Mouse (Mus musculus) cerebellum, postnatal 25 days (tissue): ENCODE data around the gene Tspan14.

ENCODE experiments used
- DNase-seq, 2 experiments: peaks; one replicate each; pipeline ENCODE4 v3.0.0; 2021; ENCODE audit warnings: mixed read lengths in 2 of 2

The Tspan14 gene

DNA sequence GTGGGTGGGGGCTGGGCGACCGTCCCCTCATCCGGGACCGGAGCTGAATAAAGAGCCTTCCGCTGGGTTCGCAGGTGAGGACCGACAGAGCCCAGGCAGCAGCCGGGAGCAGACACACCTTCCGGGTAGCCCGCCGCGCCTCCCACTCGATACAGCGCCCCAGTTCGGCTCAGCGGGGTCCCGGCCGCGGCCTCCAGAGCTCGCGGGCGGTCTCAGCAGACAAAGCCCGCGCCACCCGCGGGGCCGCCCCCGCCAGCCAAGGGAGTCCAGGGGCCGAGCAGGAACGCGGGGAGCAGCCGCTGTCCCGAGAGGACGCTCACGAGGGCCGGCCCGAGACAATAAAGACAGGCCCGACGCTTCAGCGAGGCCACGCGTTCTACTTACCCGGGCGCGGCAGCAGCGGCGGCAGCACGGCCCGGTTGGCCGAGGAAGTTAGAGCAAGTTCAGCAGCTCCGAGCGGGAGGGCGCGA lies at the start of gene Tspan14:
Gene Tspan14 (minus strand): TSS at position 416 of the 470 bp plus-strand sequence.
- no peak for DNase-seq

DNA sequence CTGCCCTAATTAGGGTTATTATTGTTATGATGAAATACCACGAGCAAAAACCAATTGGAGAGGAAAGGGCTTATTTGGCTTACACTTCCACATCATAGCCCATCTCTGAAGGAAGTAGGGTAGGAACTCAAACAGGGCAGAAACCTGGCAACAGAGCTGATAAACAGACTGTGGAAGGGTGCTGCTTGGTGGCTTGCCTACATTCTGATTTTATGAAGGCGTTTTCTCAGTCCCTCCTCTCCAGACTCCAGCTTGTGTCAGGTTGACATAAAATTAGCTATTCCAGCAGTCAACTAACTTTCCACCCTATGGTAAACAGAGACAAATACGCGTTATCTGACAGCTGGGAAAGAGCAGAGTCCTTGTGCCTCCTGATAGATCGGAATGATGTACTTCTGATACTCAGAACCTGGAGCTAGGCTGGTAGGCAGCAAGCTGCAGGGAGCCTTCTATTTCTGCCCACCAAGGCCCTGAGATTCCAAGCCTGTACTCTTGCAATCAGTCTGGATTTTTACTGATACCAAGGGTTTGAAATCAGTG lies 48.2 kb upstream of the Tspan14 start:
- DNase-seq = no peak

DNA sequence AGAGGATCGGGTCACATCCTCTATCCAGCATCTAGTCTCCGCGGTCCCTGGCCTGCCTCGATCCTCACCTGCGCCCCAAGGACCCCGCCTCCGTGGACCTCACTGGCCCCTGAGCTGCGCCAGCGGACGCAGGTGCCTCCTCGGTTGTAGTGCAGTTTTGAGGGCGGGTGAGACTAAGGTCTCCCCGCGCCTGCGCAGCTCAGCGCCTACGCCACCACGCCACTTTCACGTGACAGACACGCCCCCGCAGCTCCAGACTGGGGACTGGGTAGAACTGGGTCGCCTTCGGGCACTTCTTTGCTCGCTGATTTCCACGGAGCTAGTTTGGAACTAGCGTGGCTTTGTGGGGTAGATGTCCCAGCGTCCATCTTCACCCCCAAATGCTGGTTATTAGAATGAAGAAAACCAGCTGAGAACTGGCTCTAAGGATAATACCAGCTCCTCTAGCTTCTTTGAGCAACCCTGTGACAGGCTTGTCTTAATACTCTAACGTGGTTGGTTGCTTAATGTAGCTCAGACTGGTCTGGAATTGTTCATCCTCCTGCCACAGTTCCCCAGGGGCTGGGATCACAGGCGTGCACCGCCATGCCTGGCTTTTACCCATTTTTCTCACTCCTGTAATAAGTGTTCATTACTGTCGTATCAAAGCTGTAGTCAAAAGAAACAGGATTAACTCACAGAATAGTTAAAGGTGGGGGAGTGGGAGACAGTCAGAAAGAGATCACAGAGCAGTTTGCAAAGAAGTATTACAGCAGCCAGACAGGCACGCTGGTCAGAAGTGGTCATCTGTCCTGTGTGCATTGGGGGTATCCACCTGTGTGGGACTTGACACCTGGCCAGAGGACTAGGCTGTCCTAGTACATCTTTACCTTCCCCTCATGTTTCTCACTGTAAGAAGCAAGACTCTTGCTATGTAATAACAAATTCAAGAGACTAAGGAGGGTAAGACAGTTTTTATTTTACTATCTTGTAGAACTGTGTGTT lies 47.3 kb upstream of the Tspan14 start, which contains the start of gene Fam213a:
Gene Fam213a (minus strand): TSS at position 159 of the 984 bp plus-strand sequence.
- peak; percentile 92 to 96 for DNase-seq

DNA sequence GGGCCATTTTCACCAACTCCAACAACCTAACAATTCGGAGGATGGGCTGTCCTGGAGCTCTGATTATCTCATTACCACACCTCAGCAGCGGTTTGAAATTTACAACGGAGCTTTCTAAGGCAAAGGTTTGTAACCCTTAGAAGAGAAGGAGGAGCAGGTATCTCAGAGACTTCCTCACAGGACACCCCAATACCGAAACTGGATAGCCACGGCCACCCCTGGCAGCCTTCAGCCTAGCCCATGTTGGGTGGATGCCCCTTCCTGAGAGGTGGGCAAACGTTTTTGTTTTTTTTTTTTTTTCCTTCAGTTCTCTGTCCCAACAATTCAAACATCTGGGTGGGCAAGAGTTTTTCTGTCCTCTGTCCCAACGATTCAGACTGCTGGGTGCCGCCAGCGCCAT lies 46.5 kb upstream of the Tspan14 start:
- DNase-seq = peak in 1 of 2 experiments; percentile 15

DNA sequence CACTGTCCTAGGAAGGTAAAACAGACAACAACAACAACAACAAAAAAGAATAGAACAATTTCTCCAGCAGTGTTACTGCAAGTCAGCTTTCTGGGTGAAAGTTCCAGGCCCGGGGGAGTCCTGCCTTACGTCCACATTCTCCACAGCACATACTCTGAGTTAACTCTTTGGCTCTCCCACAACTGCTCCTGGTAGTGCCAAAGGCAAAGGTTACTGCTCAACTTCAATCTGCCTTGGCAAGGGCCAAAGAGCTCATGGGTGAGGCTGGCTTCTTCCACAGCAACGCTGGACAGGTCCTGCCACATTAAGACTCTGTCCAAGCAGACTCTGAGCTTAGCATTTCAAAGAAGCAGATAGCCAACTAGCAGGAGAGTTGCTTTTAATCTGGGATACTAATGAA lies 45.3 kb upstream of the Tspan14 start:
- DNase-seq = no peak

DNA sequence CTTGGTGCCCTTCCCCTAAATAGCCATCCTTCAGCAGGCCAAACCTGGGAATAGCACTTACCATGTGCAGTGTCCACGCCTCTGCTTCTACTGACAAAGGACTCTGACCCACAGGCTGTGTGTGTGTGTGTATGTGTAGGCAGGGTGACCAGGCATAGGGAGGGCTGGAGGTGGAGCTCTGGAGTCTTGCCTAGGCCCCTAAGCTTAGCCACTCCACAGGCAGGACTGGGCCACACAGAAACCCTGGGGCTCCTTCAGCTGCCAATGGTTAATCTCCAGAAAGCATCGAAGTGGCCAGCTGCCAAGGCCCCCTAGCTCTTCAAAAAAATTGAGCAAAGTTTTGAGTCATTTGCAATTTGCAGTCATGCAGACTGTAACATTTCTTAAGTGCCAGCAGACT lies 41.5 kb upstream of the Tspan14 start:
- DNase-seq = no peak

DNA sequence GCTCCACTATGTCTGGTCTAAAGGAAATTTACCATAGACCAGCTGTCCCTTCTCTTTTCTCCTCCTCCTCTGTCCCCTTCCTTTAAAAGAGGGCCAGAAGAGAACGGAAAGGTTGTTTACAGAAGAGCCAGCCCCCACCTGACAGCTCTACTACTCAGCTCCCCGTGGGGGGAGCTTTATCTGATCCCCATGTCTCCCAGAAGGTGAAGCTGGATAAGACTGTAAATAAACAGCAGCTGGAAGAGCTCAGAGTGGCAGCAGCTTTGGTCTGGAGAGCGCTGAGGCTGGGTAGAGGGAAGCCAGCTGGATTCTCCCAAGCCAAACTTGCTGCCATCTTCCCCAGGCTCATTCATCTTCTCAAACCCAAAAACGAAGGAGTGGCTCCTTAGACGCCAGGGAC lies 41.0 kb upstream of the Tspan14 start:
- no peak for DNase-seq

DNA sequence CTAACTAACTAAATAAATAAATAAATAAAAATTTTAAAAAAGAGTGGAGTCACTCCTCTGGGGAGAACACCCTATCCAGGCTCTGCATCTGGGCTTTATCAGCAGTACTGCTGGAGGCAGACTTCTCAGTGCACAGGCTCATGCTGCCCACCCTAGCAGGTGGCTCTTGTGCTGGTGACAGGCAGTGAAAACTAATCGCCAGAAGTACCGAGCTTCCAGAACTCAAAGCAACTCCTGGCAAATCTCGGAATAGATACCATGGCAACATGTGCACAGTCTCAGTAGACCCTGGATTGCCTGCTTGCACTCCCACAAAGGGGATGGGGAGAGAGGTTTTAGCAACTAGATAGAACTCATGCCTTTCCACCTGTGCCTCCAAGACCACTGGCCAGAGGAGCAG lies 40.3 kb upstream of the Tspan14 start:
- DNase-seq = no peak

DNA sequence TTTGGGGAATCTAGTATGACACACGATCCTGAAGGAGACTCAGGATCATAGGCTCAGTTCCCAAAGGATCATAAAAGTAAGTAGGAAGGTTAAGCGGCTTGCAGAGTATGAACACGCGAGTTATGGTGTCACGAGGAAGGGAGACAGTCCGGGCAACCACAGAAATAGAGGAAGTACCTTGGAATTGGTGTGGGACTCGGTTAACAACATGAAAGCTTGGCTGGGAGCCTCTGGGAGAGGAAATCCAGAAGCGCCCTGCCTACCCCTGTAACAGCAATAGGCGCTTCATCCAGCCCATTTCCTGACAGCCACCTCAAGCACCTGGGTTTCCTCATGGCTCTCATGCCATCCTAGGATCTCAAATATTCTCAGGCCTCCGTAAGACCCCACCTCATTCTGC lies 39.7 kb upstream of the Tspan14 start:
- DNase-seq = no peak

DNA sequence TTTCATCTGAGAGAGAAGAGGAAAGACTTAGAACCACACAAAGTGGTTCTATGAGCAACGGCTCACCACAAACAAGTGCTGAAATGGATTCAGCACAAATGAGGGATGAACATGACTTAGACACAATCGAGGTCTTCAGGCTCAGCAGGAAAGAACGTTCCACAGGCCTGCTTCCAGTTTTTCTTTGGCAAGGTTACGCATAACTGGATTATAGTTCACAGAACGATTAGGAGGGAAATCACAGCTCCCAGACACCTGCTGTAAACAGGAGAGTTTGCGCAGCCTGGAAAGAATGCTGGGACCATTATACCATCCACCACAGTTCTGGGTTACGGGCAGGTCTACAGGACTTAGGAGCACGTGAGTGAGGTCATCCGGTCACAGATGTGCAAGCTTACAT lies 39.1 kb upstream of the Tspan14 start:
- no peak for DNase-seq

DNA sequence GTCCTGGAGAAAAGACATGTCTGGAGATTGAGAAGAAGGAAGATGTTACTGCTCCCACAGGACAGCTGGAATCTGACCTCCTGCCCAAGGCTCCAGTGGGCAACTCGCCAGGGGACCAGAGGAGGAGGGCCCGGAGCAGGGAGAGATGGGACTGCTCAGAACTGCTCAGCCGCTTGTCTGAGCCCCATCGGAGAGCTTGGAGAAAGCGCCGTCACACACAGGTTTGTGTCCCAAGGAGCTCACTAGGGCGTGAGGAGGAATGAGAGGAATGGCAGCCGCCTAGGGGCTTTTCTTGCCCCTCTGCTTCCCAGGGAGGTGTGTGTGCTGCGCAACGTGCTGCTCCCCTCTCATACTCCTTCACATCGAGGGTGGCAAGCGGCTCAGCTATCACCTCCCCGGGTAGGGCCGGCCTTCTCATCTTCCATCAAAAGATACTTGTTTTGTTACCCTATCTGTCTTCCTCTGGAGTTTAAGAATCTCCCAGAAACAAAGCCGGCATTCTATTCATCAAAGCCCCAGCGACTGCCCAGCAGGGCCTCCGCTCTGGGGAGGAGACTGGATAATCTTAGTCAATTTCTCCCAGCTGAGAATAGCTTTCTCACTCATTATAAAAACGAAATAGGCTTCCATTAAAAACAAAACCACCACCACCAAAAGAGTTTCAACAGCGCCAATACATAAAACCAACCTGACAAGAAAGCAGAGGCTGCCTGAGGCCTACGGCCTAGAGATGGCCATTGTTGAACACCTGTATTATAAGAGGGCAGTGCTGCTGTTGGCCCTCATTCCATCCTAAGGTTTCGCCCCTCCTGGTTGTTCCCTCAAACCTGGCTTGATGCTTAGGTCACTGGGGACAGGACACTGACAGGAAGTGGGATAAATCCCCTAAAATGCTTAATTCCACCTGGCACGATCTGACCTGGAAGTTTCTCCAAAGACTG lies 37.9 kb upstream of the Tspan14 start:
- peak in 1 of 2 experiments; percentile 40 for DNase-seq

DNA sequence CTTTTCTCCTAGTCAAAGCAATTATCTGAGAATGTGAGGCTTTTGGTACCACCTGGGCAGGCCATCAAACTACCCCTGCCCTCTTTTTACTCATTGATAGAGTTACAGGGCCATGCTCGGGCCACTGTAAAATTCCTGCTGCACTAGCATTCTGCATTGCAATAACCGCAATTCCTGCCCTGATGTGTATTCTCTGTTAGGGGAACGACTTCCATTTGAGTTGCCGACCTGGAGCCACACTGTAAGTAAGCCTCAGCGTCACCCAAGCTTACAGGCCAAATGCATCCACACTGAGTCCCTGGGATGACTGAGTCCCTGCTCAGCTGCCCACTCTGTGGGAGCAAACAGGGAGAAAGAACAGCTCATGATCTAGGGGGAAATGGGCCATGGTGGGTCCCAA lies 35.0 kb upstream of the Tspan14 start:
- no peak for DNase-seq

DNA sequence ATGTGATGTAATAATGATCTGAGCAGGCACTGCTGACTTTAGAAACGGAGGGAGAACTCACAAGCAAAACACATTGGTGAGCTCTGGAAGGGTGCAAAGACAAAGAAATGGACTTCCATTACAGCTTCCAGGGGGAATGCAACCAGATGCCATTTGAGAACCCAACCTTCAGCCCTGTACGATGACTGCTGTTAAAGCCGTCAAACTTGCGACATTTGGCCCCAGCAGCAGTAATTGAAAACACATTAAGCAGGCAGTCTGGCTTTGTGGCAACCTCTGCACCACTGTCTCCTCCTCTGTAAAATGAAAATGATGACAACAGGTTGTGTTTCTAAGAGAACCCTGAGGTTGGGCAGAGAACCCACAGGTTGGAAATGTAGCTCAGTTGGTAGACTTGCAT lies 34.2 kb upstream of the Tspan14 start:
- DNase-seq = no peak

DNA sequence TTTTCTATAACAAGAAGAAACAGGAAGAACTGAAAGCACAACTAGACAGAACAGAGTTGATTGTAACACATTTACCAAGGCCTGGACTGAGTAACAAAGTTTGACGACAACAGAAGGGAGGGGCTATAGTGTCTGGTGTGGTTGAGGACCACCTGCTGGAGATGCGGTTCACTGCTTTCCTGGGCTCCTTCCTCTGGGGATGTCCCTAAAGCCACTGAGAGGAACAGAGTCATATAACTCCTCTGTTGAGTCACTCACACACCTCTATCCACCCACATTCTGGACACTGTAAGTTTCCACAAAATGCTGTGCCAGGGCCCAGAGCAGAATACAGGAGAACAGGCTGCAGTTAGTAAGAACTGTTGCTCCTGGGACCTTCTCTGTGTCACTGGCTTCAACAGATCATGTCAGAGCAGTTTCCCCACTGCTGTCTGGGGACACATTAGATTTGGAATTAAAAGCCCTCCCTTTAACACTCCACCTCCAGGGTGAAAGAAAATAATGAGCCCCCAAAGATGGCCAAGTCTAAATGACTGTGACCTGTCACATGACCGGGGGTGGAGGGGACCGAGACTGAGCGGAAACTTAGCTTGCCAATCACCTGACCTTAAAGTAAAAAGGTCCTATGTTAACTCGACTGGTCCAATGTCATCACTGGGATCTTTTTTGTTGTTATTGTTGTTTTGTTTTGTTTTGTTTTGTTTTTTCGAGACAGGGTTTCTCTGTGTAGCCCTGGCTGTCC lies 33.5 kb upstream of the Tspan14 start:
- DNase-seq = no peak

DNA sequence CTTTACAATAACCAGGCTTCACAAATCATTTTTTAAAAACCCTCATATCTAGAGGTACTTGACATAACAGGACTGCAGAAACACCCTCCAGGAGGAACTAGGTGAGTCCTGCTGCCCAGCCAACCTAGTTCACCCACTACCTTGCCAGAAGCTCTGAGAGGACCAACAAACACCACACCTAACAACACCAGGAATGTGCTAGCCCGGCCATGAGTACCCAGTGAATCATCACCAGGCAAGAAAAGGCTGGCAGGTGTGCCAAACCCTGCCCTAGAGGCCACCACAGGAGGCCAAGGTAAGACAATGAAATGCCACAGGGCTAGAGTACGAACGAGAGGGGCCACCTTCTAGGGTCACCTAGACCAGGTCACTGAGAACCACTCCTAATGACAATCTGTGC lies 29.6 kb upstream of the Tspan14 start:
- no peak for DNase-seq

DNA sequence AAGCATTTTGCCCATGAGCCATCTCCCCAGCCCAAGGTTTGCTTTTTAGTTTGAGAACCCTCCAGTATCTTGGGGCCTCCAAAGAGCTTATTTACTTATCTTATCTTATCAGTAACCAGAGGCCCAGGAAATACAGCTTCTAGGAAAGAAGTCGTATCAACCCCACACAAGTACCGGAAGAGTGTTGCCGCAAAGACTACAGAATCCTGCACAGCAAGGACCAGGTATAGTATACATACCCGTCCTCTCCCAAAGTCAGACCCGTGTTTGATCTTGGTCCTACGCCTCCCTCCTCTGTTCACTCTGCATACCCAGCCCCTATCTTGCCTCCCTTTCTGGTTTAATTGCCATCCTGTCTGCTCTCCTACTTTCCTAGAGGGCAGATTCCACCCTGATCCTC lies 25.9 kb upstream of the Tspan14 start:
- no peak for DNase-seq

DNA sequence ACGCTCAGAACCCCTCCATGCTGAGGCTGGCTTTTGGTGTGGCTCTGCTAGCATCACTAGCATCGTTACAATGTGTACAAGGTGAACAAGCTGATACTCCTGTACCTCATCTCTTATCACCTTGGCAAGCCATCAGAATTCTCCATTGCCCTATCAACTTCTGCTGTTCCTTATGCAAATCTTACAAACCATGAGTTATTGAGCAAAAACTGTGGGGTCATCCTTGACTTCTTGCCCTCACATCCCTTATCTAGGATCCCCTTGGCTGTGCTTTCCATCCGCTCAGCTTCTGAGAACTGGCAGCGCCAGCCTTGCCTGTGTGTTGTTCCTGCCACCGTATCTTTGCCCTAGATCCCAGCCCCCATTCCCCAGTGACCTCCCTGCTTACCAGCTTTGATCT lies 22.2 kb upstream of the Tspan14 start:
- no peak for DNase-seq

DNA sequence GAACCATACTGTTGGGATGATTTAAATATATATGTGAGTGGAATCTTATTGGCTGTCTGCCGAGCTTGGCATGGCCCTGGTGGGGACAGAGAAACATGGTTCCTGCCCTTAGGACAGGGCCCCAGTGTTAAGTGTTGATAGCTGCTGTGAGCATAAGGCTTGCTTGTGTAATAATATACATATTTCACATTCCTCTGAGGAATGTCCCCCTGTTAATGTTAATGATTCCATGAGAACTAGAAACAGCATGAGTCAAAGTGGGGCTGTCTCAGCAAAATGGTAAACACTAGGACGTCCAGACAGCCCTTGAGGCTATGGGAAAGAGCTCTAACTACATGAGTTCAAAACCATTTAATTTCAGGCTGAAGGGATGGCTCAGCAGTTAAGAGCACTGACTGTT lies 20.6 kb upstream of the Tspan14 start:
- no peak for DNase-seq

DNA sequence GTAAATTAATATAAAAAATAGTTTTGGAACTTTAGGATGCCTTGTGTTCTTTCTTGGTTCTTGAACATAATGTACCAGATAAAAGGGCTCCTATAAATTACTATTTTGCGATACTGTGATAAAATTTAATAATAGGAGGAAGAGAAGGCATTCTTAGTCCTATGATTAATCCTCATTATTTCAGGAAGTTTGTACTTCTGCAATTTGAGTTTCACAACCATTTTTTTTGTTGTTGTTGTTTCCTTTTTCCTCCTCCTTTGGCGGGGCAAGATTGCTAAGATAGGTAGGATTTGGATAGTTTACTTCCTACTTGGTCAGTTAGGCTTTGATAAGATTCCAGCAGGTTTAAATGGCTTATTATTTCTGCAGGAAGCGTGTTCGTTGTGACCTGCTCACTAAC lies 19.0 kb upstream of the Tspan14 start:
- no peak for DNase-seq

DNA sequence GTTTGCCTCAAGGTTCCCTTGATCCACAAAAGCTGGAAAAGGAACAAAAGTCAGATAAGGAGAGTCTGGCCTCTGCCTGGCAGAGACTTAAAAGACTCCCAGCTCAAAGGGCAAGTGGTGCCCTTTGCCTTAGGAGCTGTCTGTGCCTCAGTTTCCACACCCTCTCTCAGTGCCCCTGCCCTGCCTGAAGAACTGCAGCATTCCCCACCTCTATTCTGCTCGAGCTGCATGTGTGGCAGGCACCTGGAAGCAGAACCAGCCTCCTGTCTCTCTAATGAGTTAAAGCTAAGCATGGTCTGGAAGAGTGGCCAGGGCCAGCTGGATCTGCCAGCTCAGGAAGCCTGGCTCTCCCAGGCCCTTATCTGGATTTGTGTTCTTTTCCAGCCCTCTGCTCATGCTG lies 13.1 kb upstream of the Tspan14 start:
- no peak for DNase-seq

DNA sequence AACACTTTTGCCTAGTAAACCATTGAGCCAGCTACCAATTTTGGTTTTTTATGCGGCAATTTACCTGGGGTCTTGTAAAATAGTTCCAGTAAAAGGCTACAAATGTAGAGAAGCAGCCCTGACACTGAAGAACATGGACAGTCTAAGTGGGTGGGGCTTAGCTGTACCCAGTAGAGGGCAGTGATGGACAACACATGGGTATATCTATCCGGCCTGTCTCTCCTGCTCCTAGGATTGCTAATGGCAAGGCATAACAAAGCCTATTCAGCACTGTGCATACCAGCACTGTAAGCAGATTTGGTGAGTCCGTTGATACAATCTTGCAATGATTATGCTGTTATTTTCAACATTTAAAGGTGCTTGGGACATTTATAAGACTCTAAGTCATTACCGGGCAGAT lies 12.4 kb upstream of the Tspan14 start:
- peak in 1 of 2 experiments; percentile 61 for DNase-seq

DNA sequence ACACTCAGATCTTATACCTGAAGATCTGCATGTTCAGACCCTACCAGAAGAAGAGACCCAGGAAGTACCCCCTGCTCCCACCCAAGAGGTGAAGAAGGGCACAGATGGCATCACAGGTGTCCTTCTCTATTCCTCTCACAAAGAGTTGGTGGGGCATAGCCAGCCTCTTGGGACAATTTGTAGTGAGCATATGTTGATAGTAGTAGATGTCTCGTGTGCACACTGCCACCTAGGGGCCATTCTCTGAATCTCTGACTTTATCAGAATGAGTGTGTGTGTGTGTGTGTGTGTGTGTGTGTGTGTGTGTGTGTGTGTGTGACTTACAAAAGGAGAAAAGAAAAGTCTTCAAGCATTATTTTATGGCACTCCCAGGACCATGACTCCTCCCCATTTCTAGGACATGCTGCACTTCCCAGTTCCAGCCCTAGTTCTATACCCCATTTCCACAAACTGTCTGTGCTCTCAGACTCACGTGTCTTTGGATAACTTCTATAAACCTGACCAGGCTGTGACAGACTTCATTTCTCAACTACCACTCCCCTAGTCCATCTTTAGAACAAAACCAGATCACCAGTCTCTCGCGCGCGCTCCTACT lies 8.6 kb upstream of the Tspan14 start:
- peak; percentile 65 to 80 for DNase-seq
